Mouse (Mus musculus): ENCODE measurements at regions not wholly inside any gene's neighbourhood (a gene's known extent, or its start where the extent isn't known, plus 50 kb on each side); places are given as distances from the start of the nearest gene placed in this dataset.

GRCm38 (mm10) chr1:10852934-10853333, 561.0 kb upstream of the A830018L16Rik start:
- no peak for TF ChIP-seq CTCF (IDR thresholded peaks at IDR 0.05)
- TF ChIP-seq EP300 (IDR thresholded peaks at IDR 0.05), result no peak

All from lung, postnatal 0 days (tissue).